Mouse (Mus musculus) liver, embryonic 16.5 days (tissue): ENCODE data around the gene Efl1. TPM values are rescaled to one million over a fixed set of nuclear protein-coding genes. Genes with fewer than 3 reads are reported as not detected.
A peak's percentile ranks its signal among the peaks of the same experiment; 100 is the strongest.

ENCODE experiments used
- ATAC-seq: fragments of 200-750 bp; cut with Nextera tagmentation; 2 replicates; pipeline ENCODE4 v1.8.0; 2017; ENCODE audit warnings: low read depth, mild to moderate bottlenecking, moderate number of reproducible peaks, moderate library complexity
- H3K27ac ChIP-seq: fragments of 300-500 bp; sonication (generic); 2 replicates; pipeline ENCODE4 v1.5.1; 2014; ENCODE audit warnings: mild to moderate bottlenecking, low read length
- H3K27me3 ChIP-seq: fragments of 300-500 bp; sonication (generic); 2 replicates; pipeline ENCODE4 v1.6.1; 2014; ENCODE audit warnings: low read depth, low read length, mixed read lengths; ENCODE audit not compliant: control insufficient read depth, insufficient read depth
- H3K36me3 ChIP-seq: fragments of 300-500 bp; sonication (generic); 2 replicates; pipeline ENCODE4 v1.6.1; 2014; ENCODE audit warnings: mild to moderate bottlenecking; ENCODE audit not compliant: control insufficient read depth, insufficient read depth
- H3K4me1 ChIP-seq: fragments of 300-500 bp; sonication (generic); 2 replicates; pipeline ENCODE4 v1.6.1; 2014; ENCODE audit warnings: low read depth, low read length, mixed read lengths; ENCODE audit not compliant: control insufficient read depth
- H3K4me2 ChIP-seq: fragments of 300-500 bp; sonication (generic); 2 replicates; pipeline ENCODE4 v1.6.1; 2014; ENCODE audit warnings: low read depth, low read length, mixed read lengths
- H3K4me3 ChIP-seq: fragments of 300-500 bp; sonication (generic); 2 replicates; pipeline ENCODE4 v1.5.1; 2014; ENCODE audit warnings: low read depth, mild to moderate bottlenecking, low read length
- H3K9ac ChIP-seq: fragments of 300-500 bp; sonication (generic); 2 replicates; pipeline ENCODE4 v1.6.1; 2014; ENCODE audit warnings: low read depth, low read length
- H3K9me3 ChIP-seq: fragments of 300-500 bp; sonication (generic); replicated peaks from 2 replicates; pipeline ENCODE4 v1.6.1; 2016; ENCODE audit warnings: low read length; ENCODE audit not compliant: control insufficient read depth
- WGBS: fragments of 180-500 bp; shearing (Covaris S2); extraction: QIAGEN DNeasy Blood & Tissue Kit; methylation state at CpG from one replicate; pipeline ENCODE4 v1.1.7; 2014; ENCODE audit not compliant: insufficient replicate concordance; 5-methylcytosine and 5-hydroxymethylcytosine counted together
- polyA plus RNA-seq: library from polyadenylated mRNA; unstranded; fragments of >200 nt; fragmentation: Nextera tagmentation; extraction: Ambion mirVana; gene quantifications from 2 replicates; pipeline ENCODE4 v1.2.1, GENCODE M21; 2015

The Efl1 gene
- 8.0 and 9.1 TPM in 2 replicates for polyA plus RNA-seq

DNA sequence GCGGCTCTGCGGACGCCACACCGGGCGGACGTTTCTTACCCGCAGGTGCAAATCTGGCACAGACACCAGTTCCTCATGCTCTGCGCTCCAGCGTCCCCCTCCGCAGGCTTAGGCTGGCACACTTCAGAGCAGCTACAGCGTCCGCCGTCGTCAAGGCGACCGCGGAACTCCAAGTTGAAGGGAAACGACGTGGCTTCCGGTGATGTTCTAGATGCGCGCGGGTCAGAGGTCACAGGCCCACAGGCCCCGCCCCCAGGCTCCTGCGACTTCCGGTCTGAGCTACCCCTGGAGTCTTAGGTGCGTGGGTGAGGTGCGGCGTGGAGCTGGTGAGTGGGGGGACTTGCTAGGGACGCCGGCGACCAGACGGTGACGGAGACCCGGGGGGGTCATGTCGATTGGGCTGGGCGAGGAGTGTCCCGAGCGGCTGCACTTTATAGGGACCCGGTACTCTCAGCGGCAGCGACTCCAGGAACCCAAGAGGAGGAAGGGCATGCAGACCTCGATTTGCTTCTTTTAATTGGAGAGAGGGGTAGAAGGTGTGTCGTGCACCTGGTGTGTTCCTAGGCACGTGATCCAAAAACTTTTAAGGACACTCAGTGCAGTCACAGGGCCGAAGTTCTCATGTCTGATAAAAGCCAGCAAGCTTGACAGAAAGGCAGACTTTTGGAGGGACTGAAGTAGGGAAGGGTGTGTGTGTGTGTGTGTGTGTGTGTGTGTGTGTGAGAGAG, at the start of gene Efl1, which contains the start of gene Saxo2:
Efl1 (plus strand) TSS at position 262 of the 728 bp plus-strand sequence.
Saxo2 (minus strand) TSS at position 176 of the 728 bp plus-strand sequence.
- WGBS = under 1% methylated on average over 46 of the region's 46 CpGs
- peak; percentile 97 for ATAC-seq
- H3K36me3 ChIP-seq = no peaks in the 10 kb centered on the region

DNA sequence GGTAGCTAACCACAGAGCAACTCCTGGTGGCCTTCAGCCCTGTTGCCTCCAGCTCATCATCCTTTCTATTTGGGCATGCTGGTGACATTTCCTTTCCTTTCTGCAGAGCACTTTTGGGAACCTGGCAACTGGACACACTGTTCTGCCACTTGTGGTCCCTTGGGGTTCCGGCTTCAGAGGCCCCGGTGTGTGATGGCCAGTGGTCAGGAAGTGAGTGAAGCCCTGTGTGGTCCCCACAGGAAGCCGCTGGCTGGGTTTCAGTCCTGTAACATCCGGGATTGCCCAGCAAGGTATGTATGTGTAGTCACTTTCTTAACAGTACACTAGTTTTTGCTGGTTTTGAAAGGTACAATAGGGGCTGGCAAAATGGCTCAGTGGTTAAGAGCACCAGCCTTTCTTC, 46.4 kb upstream of the Efl1 start:
- Histone ChIP-seq H3K4me1 (no peaks in the 10 kb centered on the region), H3K27ac (no peak overlapping the region)
- peak; percentile 63 for ATAC-seq

More for the DNA sequence above, at the start of gene Efl1, which contains the start of gene Saxo2:
- no peaks in the 10 kb centered on the region for H3K9me3 ChIP-seq
- H3K9ac ChIP-seq = peak within 1 kb of the TSS; percentile 82
- peak within 1 kb of the TSS; percentile 77 for H3K4me2 ChIP-seq
- no peaks in the 10 kb centered on the region for H3K27me3 ChIP-seq
- peaks cover 4% of the 10 kb centered on the region; the same call in 1 of the 2 replicates for H3K4me1 ChIP-seq
- no peak within 1 kb of the TSS for H3K27ac ChIP-seq
- peak within 1 kb of the TSS; percentile 80 for H3K4me3 ChIP-seq

DNA sequence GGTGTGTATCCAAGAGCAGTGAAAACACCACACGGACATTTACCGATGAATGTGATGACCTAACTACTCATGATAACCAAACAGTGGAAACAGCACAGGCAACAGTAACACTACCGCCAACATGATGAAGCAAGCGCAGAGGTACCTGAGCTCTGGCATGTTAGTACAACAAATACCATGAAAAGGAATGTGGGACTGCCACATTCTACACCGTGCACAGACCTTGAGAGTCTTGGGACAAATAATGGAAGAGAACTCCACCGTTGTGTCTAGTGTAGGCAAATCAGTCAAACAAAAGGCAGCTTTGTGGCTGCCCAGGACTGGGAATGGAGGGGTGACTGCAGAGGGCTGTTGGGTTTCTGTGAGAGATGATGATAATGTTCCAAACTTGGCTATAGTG, 43.0 kb upstream of the Efl1 start:
- no peak overlapping the region for H3K9ac ChIP-seq
- H3K4me2 ChIP-seq = no peak overlapping the region
- no peak overlapping the region for H3K27ac ChIP-seq
- no peaks in the 10 kb centered on the region for H3K4me1 ChIP-seq
- H3K27me3 ChIP-seq = no peaks in the 10 kb centered on the region
- H3K36me3 ChIP-seq = no peaks in the 10 kb centered on the region
- no peak overlapping the region for H3K4me3 ChIP-seq
- no peak for ATAC-seq
- 71% methylated on average over 6 of the region's 6 CpGs for WGBS
- no peaks in the 10 kb centered on the region for H3K9me3 ChIP-seq

More for the DNA sequence above, 46.4 kb upstream of the Efl1 start:
- Histone ChIP-seq H3K4me2 (no peak overlapping the region), H3K9me3 (no peaks in the 10 kb centered on the region), H3K27me3 (no peaks in the 10 kb centered on the region), H3K4me3 (no peak overlapping the region), H3K36me3 (no peaks in the 10 kb centered on the region), H3K9ac (no peak overlapping the region)
- WGBS = 14% methylated on average over 4 of the region's 4 CpGs

DNA sequence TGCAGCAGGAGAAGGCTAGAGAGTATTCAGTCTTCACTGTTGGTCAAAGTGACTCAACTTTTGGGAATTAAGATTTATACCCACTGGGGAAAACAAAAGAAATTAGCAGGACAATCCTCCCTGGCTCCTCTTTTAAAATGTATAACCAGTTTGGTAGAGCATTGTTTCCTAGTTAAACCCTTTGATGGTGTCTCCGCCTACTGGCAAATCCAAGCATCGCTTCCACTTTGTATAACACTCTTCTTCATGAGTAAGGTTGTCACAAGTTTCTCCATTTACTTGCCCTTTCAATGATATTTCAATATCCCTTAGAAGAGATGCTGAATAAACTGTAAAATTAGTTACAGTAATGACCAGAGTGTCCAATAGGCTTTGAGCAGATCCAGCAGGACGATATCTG, 38.8 kb upstream of the Efl1 start:
- no peak for ATAC-seq
- Histone ChIP-seq H3K4me2 (no peak overlapping the region), H3K27ac (no peak overlapping the region), H3K9ac (no peak overlapping the region), H3K4me3 (no peak overlapping the region), H3K27me3 (no peaks in the 10 kb centered on the region), H3K36me3 (no peaks in the 10 kb centered on the region), H3K9me3 (no peaks in the 10 kb centered on the region), H3K4me1 (no peaks in the 10 kb centered on the region)
- WGBS = 44% methylated on average over 3 of the region's 3 CpGs

DNA sequence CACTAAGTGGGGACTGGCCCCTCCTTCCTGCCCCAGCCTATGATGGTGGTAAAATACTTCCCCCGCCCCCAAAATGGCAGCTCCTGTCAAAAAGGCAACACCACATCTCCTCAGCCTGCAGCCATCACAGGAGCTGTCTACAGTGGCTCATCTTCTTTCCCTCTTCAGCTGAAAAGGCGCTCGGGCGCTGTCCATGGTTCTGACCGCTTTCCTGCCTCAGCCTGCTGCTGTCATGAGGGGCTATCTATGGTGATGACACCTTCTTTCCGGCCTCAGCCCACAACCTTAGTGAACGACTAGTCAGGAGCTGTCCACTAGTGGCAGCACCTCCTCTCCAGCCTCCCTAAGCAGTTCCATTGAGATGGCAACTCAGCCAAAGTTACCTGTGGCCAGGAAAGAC, 23.1 kb upstream of the Efl1 start:
- H3K4me2 ChIP-seq = no peak overlapping the region
- H3K36me3 ChIP-seq = no peaks in the 10 kb centered on the region
- 8% methylated on average over 7 of the region's 7 CpGs for WGBS
- no peaks in the 10 kb centered on the region for H3K9me3 ChIP-seq
- H3K9ac ChIP-seq = no peak overlapping the region
- H3K27me3 ChIP-seq = no peaks in the 10 kb centered on the region
- no peak overlapping the region for H3K27ac ChIP-seq
- no peak overlapping the region for H3K4me3 ChIP-seq
- no peaks in the 10 kb centered on the region for H3K4me1 ChIP-seq
- ATAC-seq = no peak

DNA sequence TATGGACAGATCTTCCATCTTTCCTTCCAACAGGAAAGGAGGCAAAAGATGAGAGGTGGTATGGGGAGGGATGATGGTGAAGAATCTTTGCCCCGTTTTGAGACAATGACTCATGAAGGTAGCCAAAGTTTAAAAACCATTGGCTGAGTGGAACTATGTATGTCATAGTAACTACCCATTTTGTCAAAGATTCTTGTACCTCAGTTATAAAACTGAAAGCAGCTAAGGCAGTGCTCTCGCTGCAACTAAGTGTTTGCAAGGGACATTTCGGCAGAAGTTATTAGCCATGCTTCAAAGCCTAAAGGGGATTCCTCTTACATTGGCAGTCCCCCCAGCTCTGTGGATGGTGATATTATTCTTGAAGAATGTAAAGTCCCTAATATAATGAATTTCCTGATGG, 1.2 kb upstream of the Efl1 start:
- Histone ChIP-seq H3K27me3 (no peaks in the 10 kb centered on the region), H3K9me3 (no peaks in the 10 kb centered on the region), H3K27ac (no peak overlapping the region), H3K4me3 (no peak overlapping the region), H3K36me3 (no peaks in the 10 kb centered on the region), H3K4me1 (peaks cover 4% of the 10 kb centered on the region; the same call in 1 of the 2 replicates), H3K9ac (no peak overlapping the region), H3K4me2 (no peak overlapping the region)
- ATAC-seq = no peak
- WGBS = 69% methylated on average over 3 of the region's 3 CpGs

DNA sequence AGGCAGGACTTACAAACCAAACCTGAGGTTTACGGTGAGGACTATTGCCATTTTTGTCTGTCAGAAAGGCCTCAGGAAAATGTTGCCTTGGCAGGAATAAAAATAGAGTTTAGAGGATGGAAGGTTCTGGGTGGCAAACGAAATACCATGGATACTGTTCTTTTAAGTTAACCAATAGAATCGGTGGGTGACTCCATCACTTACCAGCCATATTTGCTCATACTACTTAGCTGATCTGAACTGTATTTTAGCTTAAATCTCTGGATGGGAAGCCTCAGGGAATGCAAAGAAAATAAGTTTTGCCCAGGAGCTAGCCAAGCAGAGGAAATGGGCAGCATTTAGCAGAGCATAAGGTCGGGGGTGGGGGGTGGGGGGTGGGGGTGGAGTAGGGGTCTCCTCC, 505 bp upstream of the Efl1 start:
- Histone ChIP-seq H3K4me3 (peak overlapping the region; percentile 80), H3K27ac (no peak overlapping the region), H3K4me1 (peaks cover 4% of the 10 kb centered on the region; the same call in 1 of the 2 replicates), H3K9me3 (no peaks in the 10 kb centered on the region), H3K27me3 (no peaks in the 10 kb centered on the region), H3K9ac (peak overlapping the region; percentile 82), H3K4me2 (peak overlapping the region; percentile 77), H3K36me3 (no peaks in the 10 kb centered on the region)
- ATAC-seq = no peak
- 26% methylated on average over 4 of the region's 4 CpGs for WGBS

DNA sequence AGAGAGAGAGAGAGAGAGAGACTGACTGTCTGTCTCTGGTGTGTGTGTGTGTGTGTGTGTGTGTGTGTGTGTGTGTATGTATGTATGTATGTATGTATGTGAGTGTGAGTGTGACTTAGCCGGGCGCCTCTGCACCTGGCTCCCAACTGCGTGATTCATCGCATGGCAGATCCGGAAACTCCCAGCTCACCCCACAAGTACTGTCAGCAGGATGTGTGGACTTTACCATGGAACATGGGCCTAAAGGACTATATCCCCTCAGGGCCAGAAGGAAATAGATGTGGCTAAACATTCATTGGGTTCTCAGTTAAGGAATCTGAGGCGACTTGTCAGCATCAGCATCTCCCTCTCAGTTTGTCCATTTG, 649 bp downstream of the Efl1 start:
- peak overlapping the region; percentile 77 for H3K4me2 ChIP-seq
- no peaks in the 10 kb centered on the region for H3K9me3 ChIP-seq
- H3K4me3 ChIP-seq = peak overlapping the region; percentile 80
- peak; percentile 5; the same call in 1 of the 2 replicates for ATAC-seq
- WGBS = 8% methylated on average over 6 of the region's 6 CpGs
- H3K27me3 ChIP-seq = no peaks in the 10 kb centered on the region
- H3K27ac ChIP-seq = no peak overlapping the region
- H3K36me3 ChIP-seq = no peaks in the 10 kb centered on the region
- peak overlapping the region; percentile 82 for H3K9ac ChIP-seq
- peaks cover 4% of the 10 kb centered on the region; the same call in 1 of the 2 replicates for H3K4me1 ChIP-seq

DNA sequence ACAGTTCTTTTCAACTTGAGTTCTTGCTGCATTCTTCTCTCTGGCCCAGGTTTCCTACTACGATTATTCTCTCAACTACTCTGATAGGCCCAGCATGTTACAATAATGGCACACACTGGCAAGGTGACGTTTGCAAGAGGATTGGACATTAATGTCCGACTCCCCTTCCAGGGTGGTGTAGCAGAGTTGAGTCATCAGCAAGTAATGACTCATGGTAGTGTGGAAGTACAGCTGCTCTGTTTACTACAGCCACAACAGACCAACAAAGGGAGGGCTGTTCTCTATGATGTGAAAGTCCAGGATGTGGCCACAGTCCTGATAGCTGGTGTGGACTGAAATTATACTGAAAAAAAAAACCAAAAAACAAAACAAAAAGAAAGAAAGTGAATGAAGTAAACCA, 16.2 kb downstream of the Efl1 start:
- WGBS = 69% methylated on average over 3 of the region's 3 CpGs
- no peak for ATAC-seq

More for the DNA sequence above, 16.2 kb downstream of the Efl1 start:
- Histone ChIP-seq H3K27ac (no peak overlapping the region), H3K9ac (no peak overlapping the region), H3K4me1 (no peaks in the 10 kb centered on the region), H3K9me3 (no peaks in the 10 kb centered on the region), H3K36me3 (peaks cover 7% of the 10 kb centered on the region), H3K4me3 (no peak overlapping the region), H3K4me2 (no peak overlapping the region), H3K27me3 (no peaks in the 10 kb centered on the region)
